Mouse (Mus musculus) c-Kit-positive CD71-negative TER-119-negative erythroid progenitor cells, embryonic 14.5 days (primary cell): ENCODE results near the gene Hsd17b6.
"Not testable (repeated sequence)": the region's sequence is repeated elsewhere in the genome, so short reads cannot be mapped to it uniquely, and the experiment has no call there.

Experiments
- DNase-seq: peaks from one replicate; pipeline ENCODE4 v3.0.0-alpha.2; 2013; ENCODE audit warnings: low read depth

Hsd17b6 gene

GRCm38 (mm10) chr10:128007446-128007845 is at the start of gene Hsd17b6:
TSS of gene Hsd17b6 (minus strand) at chr10:128007611.
- no peak for DNase-seq

- no peak for DNase-seq
Measured at GRCm38 (mm10) chr10:128053001-128053400, 45.6 kb upstream of the Hsd17b6 start.

- not testable (repeated sequence) for DNase-seq
Measured at GRCm38 (mm10) chr10:128052136-128052535, 44.7 kb upstream of the Hsd17b6 start.

DNA sequence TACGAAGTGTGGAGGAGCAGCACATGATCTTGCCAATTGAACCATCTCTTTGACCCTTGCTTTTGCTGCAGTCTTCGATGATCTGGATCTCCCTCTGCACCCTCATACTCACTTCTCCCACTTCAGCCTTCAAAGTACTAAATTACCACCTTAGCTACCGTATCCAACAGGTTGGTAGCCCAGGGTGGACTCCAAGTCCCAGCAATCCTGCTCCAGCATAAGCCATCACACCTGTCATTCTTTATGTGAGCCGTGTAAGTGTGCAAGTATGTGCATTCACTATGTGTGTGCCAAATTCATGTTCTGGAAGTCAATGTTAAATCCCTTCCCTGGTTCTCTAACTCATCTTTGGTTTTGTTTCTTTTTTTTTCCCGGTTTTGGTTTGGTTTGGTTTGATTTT is 44.2 kb upstream of the Hsd17b6 start:
- DNase-seq: no peak

- DNase-seq: no peak
Measured at GRCm38 (mm10) chr10:128050355-128050754, 42.9 kb upstream of the Hsd17b6 start.

GRCm38 (mm10) chr10:128049741-128050140 is 42.3 kb upstream of the Hsd17b6 start:
- DNase-seq: no peak

- no peak for DNase-seq
Measured at GRCm38 (mm10) chr10:128048157-128048556, 40.7 kb upstream of the Hsd17b6 start.

GRCm38 (mm10) chr10:128043041-128043835 is 35.8 kb upstream of the Hsd17b6 start:
- no peak for DNase-seq

GRCm38 (mm10) chr10:128042466-128042865 is 35.1 kb upstream of the Hsd17b6 start:
- DNase-seq: no peak

DNA sequence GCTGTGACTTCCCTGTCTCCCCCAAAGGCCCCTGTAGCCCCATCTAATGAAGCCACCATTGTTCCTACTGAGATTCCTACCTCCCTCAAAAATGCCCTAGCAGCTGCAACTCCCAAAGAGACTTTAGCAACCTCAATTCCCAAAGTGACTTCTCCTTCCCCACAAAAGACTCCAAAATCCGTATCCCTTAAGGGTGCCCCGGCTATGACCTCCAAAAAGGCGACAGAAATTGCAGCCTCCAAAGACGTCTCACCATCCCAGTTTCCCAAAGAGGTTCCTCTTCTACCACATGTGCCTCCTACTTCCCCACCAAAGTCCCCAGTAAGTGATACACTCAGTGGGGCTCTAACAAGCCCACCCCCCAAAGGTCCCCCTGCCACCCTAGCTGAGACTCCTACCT is 34.2 kb upstream of the Hsd17b6 start:
- DNase-seq: no peak

DNA sequence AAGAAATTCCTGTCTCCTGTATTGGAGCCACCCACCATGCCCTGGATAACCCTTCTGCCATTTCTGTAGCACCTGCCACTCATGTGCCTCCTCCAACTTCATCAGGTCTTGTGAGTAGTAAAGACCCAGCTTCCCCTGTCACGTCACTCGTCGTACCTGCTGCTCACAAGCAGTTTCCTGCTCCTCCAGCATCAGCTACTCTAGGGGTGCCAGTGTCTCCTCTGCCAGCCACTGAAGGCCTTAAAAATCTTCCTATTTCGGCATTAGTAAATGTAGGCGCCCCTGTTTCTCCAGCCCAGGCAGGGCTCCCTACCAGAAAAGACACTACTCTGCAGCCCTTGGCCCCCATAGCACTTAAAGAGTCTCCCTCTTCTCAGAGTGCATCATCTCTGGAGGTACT is 32.9 kb upstream of the Hsd17b6 start:
- no peak for DNase-seq

GRCm38 (mm10) chr10:128039858-128040257 is 32.4 kb upstream of the Hsd17b6 start:
- DNase-seq: no peak

DNA sequence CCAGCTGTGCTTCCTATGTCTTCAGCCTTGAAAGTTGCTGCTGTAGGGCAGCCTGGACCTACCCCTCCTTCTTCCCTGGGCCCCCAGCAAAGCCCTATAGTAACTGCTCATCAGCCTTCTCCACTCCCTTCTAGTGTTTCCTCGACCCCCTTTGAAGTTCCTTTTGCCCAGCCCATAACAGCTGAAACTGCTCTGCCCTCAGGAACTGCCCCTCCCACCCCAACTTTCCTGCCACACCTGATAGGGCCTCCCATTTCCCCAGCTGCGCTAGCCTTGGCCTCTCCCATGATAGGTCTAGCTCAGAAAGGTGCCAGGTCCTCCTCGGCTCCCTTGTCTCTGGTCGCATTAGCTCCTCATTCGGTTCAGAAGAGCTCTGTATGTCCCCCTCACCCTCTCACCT is 31.8 kb upstream of the Hsd17b6 start:
- no peak for DNase-seq

- no peak for DNase-seq
Measured at GRCm38 (mm10) chr10:128037921-128038320, 30.5 kb upstream of the Hsd17b6 start.

- DNase-seq: peak; percentile 38
Measured at GRCm38 (mm10) chr10:128036746-128037425, 29.5 kb upstream of the Hsd17b6 start.

- no peak for DNase-seq
Measured at GRCm38 (mm10) chr10:128030860-128031259, 23.4 kb upstream of the Hsd17b6 start.

DNA sequence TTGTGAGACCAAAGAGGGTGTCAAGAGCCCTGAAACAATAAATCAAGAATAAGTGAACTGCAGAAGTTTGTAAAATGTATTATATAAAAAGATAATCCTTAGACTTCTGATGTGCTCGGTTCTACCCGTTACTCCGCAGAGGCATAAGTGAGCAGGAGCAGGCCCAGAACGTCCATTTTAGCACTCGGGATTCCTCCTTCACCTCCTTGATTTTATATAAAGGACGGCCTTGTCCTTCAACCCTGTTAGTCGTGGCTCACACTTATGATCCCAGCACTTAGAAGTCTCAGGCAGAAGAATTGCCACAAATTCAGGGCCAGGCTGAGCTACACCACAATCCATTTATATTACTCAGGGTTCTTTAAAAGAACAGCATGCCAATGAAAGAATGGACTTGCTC is 22.5 kb upstream of the Hsd17b6 start:
- no peak for DNase-seq

DNA sequence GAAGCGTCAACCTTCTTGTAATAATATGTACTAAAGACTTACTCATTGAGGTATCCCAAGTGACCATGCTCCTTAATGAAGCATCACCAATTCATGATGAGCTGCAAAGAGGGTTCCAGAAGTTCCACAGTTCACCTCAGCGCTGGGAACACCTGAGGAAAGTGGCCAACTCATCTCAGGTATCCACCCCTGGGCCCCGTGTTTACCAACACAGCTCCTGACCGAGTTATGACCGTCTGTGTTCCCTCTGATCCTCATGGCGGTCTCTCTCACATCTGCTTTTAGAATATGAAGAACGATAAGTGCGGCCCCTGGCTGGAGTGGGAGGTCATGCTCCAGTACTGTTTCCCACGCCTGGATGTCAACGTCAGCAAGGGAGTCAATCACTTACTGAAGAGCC is 16.1 kb upstream of the Hsd17b6 start:
- no peak for DNase-seq

- DNase-seq: no peak
Measured at GRCm38 (mm10) chr10:128022196-128022595, 14.8 kb upstream of the Hsd17b6 start.

DNA sequence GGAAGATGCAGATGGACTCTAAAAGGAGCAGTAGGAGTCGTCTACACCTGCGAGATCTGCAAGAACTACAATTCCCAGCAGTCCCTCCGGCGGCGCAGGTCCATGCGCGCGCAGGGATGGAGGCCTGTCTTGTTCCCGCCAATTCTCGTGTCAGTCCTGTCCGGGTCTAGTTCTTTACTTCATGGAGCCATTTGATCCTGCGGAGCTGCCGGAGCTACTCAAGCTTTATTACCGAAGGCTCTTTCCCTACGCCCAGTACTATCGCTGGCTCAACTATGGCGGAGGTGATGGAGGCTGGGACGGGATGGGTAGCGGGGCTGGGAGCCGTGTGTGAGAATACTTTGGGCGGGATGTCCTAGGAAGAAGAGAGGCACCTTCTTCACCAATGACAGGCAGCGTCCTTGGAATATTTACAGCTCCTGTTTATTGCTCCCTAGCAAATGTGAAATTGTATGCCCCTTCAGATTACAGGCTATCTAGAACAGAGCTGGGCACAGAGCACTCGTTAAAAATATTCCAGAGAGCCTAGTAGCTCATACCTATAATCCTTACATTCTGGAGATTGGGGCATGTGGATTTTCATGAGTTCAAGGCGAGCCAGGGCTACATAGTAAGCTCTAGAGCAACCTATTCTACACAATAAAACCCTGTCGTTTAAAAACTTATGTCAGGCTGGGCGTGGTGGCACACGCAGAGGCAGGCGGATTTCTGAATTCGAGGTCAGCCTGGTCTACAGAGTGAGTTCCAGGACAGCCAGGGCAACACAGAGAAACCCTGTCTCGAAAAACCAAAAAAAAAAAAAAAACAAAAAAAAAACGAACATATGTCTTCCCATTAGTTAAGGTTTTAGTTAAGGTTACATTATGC is 7.9 kb upstream of the Hsd17b6 start, which contains the start of gene Prim1:
TSS of gene Prim1 (plus strand) at position 101 of the 867 bp plus-strand sequence.
- peak; percentile 70 for DNase-seq

DNA sequence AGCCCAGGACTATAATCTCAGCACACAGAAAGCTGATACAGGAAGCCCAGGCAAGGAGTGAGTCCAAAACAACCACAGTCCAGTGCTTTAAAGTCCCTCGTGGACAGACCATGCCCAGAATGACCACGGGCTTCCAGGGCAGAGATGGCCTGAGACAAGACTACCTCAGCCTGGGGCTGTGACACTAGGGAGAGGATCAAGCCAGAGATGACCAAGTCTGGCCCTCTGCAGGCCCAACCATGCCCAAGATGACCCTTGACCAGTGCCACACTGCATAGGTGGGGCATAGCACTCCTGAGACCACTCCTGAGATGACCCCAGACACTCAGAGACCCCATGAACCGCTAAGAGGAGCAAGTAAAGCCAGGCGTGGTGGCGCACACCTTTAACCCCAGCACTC is 2.3 kb upstream of the Hsd17b6 start:
- DNase-seq: no peak

DNA sequence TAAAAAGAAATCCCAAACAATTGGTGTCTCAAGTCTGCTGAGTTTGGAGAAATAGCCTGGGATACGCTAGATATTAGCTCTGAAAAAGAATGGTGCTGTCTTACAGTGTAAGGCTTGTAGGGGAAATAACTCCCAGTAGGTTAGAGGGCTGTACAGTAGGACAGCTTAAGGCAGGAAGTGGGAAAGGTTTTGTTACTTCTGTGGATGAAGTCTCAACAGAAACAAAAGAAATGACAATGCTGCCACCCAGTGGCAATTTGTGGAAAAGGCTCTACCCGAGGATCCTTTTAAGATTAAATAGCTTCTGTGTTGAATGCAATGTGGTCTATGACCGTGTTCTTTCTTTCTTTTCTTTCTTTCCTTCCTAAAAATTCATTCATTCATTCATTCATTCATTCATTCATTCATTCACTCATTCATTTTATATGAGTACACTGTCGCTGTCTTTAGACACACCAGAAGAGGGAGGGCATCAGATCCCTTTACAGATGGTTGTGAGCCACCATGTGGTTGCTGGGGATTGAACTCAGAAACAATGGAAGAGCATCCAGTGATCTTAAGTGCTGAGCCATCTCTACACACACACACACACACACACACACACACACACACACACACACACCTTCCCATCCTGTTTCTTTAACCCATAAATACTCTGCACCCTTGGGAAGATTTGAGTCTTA is 937 bp upstream of the Hsd17b6 start:
- peak; percentile 82 for DNase-seq
